Mouse (Mus musculus) midbrain, postnatal 0 days (tissue): ENCODE measurements around the gene Rbms1. TPM values are rescaled to one million over a fixed set of nuclear protein-coding genes. Genes with fewer than 3 reads are reported as not detected.

Experiments used
- ATAC-seq: fragments of 200-750 bp; cut with Nextera tagmentation; 2 replicates; pipeline ENCODE4 v1.8.0; 2017; ENCODE audit warnings: moderate number of reproducible peaks, mild to moderate bottlenecking, moderate TSS enrichment, moderate library complexity; ENCODE audit not compliant: low FRiP score
- DNase-seq: peaks from one replicate; pipeline ENCODE4 v3.0.0-alpha.2; 2015; ENCODE audit warnings: low spot score
- H3K27ac ChIP-seq: fragments of 300-500 bp; sonication (generic); 2 replicates; pipeline ENCODE4 v1.5.1; 2014; ENCODE audit warnings: low read depth, mild to moderate bottlenecking, low read length, mixed read lengths
- H3K27me3 ChIP-seq: fragments of 300-500 bp; sonication (generic); 2 replicates; pipeline ENCODE4 v1.6.1; 2014; ENCODE audit warnings: low read length, control low read depth, mixed read lengths; ENCODE audit not compliant: insufficient read depth
- H3K36me3 ChIP-seq: fragments of 300-500 bp; sonication (generic); 2 replicates; pipeline ENCODE4 v1.6.1; 2014; ENCODE audit warnings: low read length, control low read depth, mixed read lengths; ENCODE audit not compliant: insufficient read depth
- H3K4me1 ChIP-seq: fragments of 300-500 bp; sonication (generic); 2 replicates; pipeline ENCODE4 v1.6.1; 2014; ENCODE audit warnings: mild to moderate bottlenecking, control low read depth, antibody characterized with exemption, low read length, mixed read lengths; ENCODE audit not compliant: insufficient read depth
- H3K4me2 ChIP-seq: fragments of 300-500 bp; sonication (generic); 2 replicates; pipeline ENCODE4 v1.6.1; 2014; ENCODE audit warnings: low read depth, mild to moderate bottlenecking, low read length, mixed read lengths; ENCODE audit not compliant: poor library complexity, severe bottlenecking
- H3K4me3 ChIP-seq: fragments of 300-500 bp; sonication (generic); 2 replicates; pipeline ENCODE4 v1.5.1; 2014; ENCODE audit warnings: low read depth, mild to moderate bottlenecking, low read length, moderate library complexity
- H3K9ac ChIP-seq: fragments of 300-500 bp; sonication (generic); replicated peaks from 2 replicates; pipeline ENCODE4 v1.6.1; 2014; ENCODE audit warnings: mild to moderate bottlenecking, low read length, moderate library complexity, mixed read lengths; ENCODE audit not compliant: poor library complexity, severe bottlenecking
- H3K9me3 ChIP-seq: fragments of 300-500 bp; sonication (generic); 2 replicates; pipeline ENCODE4 v1.6.1; 2016; ENCODE audit warnings: low read length, control low read depth
- CTCF ChIP-seq: IDR thresholded peaks from 2 replicates; pipeline ENCODE4 v1.5.1; 2016; ENCODE audit warnings: antibody characterized with exemption, mild to moderate bottlenecking
- WGBS: fragments of 180-500 bp; shearing (Covaris S2); extraction: QIAGEN DNeasy Blood & Tissue Kit; methylation state at CpG from one replicate; pipeline ENCODE4 v1.1.7; 2014; 5-methylcytosine and 5-hydroxymethylcytosine counted together
- polyA plus RNA-seq: library from polyadenylated mRNA; unstranded; fragments of >200 nt; fragmentation: Nextera tagmentation; extraction: Ambion mirVana; gene quantifications from 2 replicates; pipeline ENCODE4 v1.2.1, GENCODE M21; 2015
- total RNA-seq: library from RNA; depleted of rRNA; stranded (reverse); fragments of >200 nt; gene quantifications from 2 replicates; pipeline ENCODE4 v1.2.3, GENCODE M21; 2014

Rbms1 gene
- total and polyA plus RNA-seq, 2 experiments from 2014 or later = 36.2 to 40.4 TPM

DNA sequence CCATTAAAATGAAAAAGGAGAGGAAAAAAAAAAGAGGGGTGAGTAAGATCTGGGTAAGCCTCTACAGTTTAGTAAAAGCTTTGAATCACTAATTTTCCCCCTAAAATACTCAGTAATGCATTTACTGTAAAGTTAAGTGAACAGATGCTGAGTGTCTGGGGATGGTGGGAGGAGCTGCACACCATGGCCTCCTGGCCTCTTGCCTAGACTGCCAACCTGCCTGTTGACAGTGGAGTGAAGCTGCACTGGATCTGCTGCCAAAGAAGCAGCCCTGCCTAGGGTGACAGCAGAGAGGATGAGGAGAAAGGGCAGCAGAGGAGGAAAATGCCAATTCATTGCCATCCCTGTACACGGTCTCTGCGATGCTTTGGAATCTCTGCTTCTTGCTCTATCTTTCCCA lies 99.2 kb downstream of the Rbms1 start:
- no peak for TF ChIP-seq CTCF
- ATAC-seq = no peak
- 82% methylated on average over 2 of the region's 2 CpGs for whole genome bisulfite sequencing
- Histone ChIP-seq H3K4me3 (no peak overlapping the region), H3K9ac (no peak overlapping the region), H3K27ac (no peak overlapping the region), H3K36me3 (no peaks in the 10 kb centered on the region), H3K27me3 (no peaks in the 10 kb centered on the region), H3K4me1 (no peaks in the 10 kb centered on the region), H3K4me2 (no peak overlapping the region), H3K9me3 (no peaks in the 10 kb centered on the region)
- DNase-seq = peak; percentile 33

DNA sequence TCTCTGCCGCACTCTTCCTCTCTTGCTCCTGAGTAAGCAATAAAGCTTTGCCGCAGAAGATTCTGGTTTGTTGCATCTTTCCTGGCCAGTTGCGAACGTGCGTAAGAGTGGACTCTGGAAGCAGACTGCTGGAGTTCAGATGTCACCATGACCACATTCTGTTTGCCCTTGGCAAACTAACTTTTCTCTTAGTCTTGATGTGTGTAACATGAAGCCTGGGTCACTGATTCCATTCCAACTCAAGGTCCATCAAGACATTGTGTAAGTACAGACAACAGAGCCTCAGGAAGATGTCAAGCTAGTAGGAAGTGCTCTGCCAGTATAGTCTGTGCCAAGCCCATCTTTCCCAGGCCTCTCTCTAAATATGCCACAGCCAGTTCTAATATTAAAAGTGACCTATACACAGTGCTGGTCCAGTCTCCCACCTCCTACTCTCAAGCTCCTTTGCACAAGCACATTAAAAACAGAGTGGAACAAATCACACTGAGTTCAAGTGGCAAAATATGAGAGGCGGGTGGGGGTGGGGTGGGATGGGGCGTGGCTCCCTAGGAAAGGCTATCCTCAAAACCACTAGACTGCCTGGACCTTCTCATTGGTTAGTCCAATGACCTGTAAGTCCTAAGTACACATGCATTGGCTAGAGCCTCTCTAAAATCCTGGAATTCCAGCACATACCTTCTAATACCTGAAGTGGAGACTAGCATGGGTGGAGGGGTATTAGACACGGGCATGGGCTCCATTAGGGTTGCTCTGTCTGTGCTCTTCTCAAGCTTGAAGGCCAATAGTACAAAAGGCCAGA lies 99.9 kb downstream of the Rbms1 start:
- H3K4me1 ChIP-seq = no peaks in the 10 kb centered on the region
- 94% methylated on average over 8 of the region's 8 CpGs for WGBS

DNA sequence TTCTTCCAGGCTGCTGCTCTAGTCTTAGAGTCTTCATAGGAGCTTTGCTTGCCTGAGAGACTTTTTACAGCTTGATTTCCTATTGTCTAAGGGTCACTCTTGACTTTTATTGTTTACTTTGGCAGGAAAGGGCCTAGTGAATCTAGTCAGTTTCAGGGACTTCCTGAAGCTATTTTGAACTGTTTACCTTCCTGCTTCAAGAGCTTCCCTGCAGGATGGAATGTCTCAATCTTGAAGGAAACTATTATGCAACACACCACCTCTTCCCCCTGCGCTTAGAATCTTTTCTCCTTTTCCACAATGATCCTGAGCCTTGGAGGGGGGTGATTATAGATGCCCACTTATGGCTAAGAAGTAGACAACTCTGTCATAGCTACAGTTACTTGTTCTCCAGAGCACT lies 104.9 kb downstream of the Rbms1 start:
- no peak for TF ChIP-seq CTCF
- no peak for ATAC-seq
- no peak overlapping the region for H3K9ac ChIP-seq
- H3K4me3 ChIP-seq = no peak overlapping the region
- no peak for DNase-seq
- no peak overlapping the region for H3K4me2 ChIP-seq
- 88% methylated on average over 1 of the region's 1 CpGs for WGBS
- H3K4me1 ChIP-seq = no peaks in the 10 kb centered on the region
- no peaks in the 10 kb centered on the region for H3K36me3 ChIP-seq
- H3K27me3 ChIP-seq = no peaks in the 10 kb centered on the region
- H3K9me3 ChIP-seq = no peaks in the 10 kb centered on the region
- H3K27ac ChIP-seq = no peak overlapping the region

More for the DNA sequence above, 99.9 kb downstream of the Rbms1 start:
- no peak for TF ChIP-seq CTCF
- H3K9ac ChIP-seq = no peak overlapping the region
- H3K36me3 ChIP-seq = no peaks in the 10 kb centered on the region
- no peaks in the 10 kb centered on the region for H3K27me3 ChIP-seq
- H3K9me3 ChIP-seq = no peaks in the 10 kb centered on the region
- no peak overlapping the region for H3K27ac ChIP-seq
- ATAC-seq = no peak
- DNase-seq = no peak
- no peak overlapping the region for H3K4me2 ChIP-seq
- no peak overlapping the region for H3K4me3 ChIP-seq

DNA sequence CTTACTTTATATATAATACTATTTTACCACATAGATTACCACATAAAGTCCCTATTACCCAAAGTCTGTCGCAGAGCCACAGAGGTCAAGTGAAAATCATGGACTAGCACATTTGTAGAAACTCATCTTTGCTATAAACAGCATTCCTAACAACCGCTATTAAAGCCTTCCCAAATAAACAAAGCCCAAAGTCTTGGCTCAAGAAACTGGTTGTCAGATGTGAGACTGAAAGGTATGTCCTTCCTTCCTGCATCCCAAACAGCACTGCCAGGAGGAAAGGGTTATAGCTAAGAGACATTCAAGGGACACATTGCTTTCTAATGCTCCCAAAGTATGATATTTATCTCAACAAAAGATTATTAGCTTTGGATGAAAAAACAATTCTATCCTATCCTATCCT lies 106.9 kb downstream of the Rbms1 start:
- Histone ChIP-seq H3K27ac (no peak overlapping the region), H3K4me2 (no peak overlapping the region), H3K4me1 (no peaks in the 10 kb centered on the region), H3K9me3 (no peaks in the 10 kb centered on the region), H3K27me3 (no peaks in the 10 kb centered on the region), H3K9ac (no peak overlapping the region), H3K4me3 (no peak overlapping the region), H3K36me3 (no peaks in the 10 kb centered on the region)
- no peak for TF ChIP-seq CTCF
- DNase-seq (no peak), ATAC-seq (no peak)
- WGBS = 86% methylated on average over 2 of the region's 2 CpGs

DNA sequence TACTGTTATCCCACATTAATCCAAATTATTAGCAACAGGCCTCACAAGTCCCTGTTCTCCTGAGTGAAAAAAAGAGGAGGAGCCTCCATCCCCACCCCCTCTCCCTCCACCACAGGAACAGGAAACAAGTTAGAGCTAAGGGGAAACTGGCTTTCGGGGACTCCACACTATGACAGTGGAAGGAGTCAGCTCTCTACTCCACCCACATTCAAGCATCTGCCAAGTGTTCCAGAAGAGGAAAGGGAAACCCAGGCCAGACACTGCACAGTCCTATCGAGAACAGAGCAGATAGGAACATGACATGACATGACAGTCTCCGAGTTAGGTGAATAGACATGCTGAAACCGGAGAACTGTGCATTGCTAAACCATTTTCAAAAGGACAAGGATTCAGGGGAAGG lies 108.0 kb downstream of the Rbms1 start:
- ATAC-seq (no peak), DNase-seq (no peak)
- H3K9ac ChIP-seq = no peak overlapping the region
- no peak overlapping the region for H3K4me2 ChIP-seq
- TF ChIP-seq CTCF = no peak
- H3K27ac ChIP-seq = no peak overlapping the region
- no peaks in the 10 kb centered on the region for H3K4me1 ChIP-seq
- H3K4me3 ChIP-seq = no peak overlapping the region
- H3K36me3 ChIP-seq = no peaks in the 10 kb centered on the region
- 44% methylated on average over 4 of the region's 4 CpGs for WGBS
- H3K27me3 ChIP-seq = no peaks in the 10 kb centered on the region
- H3K9me3 ChIP-seq = no peaks in the 10 kb centered on the region

DNA sequence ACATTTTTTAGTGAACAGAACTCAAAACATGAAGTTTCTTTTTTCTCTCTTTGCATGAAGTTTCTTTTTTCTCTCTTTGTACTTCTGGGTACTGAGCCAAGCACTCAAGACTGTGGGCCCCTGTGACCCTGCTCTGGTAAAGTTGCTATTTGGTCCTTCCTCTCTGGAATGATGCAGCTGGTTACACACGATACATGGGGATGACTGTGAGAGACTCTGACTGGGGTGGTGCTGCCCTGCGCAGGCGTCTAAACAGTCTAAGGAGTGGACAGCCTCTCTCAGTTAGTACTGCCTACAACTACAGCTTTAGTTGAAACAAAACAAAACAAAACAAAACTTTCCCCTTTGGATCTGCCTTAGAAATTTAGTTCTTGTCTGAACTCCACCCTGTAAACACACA lies 111.1 kb downstream of the Rbms1 start:
- ATAC-seq = no peak
- no peaks in the 10 kb centered on the region for H3K36me3 ChIP-seq
- no peak for TF ChIP-seq CTCF
- no peak overlapping the region for H3K4me2 ChIP-seq
- H3K27me3 ChIP-seq = no peaks in the 10 kb centered on the region
- no peak overlapping the region for H3K27ac ChIP-seq
- no peak for DNase-seq
- WGBS = 67% methylated on average over 3 of the region's 3 CpGs
- no peaks in the 10 kb centered on the region for H3K9me3 ChIP-seq
- no peak overlapping the region for H3K9ac ChIP-seq
- no peak overlapping the region for H3K4me3 ChIP-seq
- H3K4me1 ChIP-seq = no peaks in the 10 kb centered on the region
